Mouse (Mus musculus): Measurements from ENCODE around the gene Mrap. TPM values are rescaled to one million over a fixed set of nuclear protein-coding genes. Genes with fewer than 3 reads are reported as not detected.

Mrap gene
- total RNA-seq, 2 experiments from 2014 or later, result 16.5 to 18.8 TPM

DNA sequence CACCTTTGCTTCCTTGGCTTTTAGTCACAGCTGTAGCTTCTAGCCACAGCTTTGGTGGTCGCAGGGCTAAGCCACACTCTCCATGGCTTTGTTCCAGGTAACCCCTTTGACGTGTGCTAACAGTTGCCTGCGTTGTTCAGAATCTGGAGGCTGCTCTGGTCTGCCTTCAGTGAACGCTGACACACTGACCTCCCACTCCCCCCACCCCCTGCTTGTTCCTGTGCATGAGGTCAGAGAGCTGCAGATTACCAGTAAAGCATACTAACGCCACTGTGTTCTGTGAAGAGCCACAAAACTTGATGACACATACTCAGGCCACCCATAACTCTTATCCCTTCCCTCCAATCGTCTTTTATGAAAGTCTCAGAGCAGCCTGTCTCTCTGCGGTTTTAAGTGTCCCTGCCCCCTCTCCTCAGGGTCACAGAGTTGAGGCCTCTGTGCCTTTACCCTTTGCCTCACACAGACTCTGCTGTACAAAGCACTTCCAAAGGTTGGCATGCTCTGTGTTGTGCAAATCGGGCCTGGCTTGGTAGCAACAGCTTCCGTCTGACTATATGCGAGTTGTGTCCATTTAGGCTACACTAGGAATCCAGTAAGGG, 1.2 kb upstream of the Mrap start:
- intact Hi-C loops (cut with DNase I), result no loop called here
- no peak for DNase-seq

GRCm38 (mm10) chr16:90747143-90747542, 9.1 kb downstream of the Mrap start:
- peak; percentile 36 to 37 for DNase-seq

GRCm38 (mm10) chr16:90748169-90748568, 10.2 kb downstream of the Mrap start:
- intact Hi-C loops (cut with DNase I), result loop anchor here (5.0 kb wide), 1 partner anchor 174 kb away; no protein-coding TSS in a partner anchor

More at GRCm38 (mm10) chr16:90747143-90747542, 9.1 kb downstream of the Mrap start:
- intact Hi-C loops (cut with DNase I), result loop anchor here (5.0 kb wide), 1 partner anchor 175 kb away; no protein-coding TSS in a partner anchor

DNA sequence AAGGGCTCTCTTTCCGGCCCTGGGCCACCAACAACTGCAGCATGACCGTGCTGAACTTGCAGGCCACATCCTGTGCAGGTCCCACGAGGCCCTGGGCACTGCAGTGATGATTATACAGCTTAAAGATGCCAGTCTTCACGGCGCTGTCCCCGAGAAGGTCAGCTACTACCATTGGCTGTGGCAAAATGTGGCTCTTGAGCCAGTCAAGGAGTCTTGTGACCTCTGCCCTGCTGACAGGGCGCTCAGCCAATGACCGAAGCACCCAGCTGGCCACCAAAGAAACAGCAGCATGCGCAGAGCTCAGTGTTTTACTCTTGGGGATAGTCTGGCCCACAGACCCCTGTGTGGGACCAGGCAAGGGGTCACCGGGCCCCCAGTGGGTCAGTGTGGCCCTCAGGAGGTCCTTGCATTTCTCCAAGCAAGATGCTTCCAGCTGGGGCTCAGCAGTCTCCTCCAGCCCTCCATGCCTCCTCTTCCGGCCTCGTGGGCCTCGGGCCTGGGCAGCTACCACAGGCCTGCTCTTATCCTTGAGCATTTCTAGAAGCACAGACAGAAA, 15.5 kb downstream of the Mrap start:
- DNase-seq, result no peak
- intact Hi-C loops (cut with DNase I), result no loop called here

More at GRCm38 (mm10) chr16:90748169-90748568, 10.2 kb downstream of the Mrap start:
- DNase-seq, result no peak

GRCm38 (mm10) chr16:90759335-90759734, 21.3 kb downstream of the Mrap start:
- intact Hi-C loops (cut with DNase I), result no loop called here
- no peak for DNase-seq

DNA sequence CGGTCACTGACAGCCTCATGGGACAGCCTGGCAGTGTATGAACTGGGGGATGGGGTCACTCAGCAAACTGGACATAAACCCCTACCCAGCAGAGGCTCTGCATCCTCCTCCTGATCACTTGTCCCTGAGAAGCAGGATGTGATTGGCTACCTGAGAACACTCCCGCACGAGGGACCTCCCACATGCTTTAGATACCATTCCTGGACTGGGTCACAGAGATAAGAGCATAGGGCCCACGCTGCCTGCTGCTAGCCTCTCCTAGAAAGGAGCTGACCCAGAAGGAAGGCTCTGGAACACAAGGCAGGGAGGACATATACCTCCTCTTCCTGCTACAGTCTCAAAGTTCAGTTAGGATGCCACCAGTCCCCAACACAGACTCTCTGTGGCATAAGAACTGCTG, 22.5 kb downstream of the Mrap start:
- intact Hi-C loops (cut with DNase I), result no loop called here
- DNase-seq, result no peak

GRCm38 (mm10) chr16:90765195-90765877, 27.3 kb downstream of the Mrap start:
- DNase-seq, result no peak
- intact Hi-C loops (cut with DNase I), result no loop called here

GRCm38 (mm10) chr16:90766919-90767454, 29.0 kb downstream of the Mrap start:
- intact Hi-C loops (cut with DNase I), result no loop called here

GRCm38 (mm10) chr16:90774216-90774615, 36.2 kb downstream of the Mrap start:
- no peak for DNase-seq
- intact Hi-C loops (cut with DNase I), result no loop called here

More at GRCm38 (mm10) chr16:90766919-90767454, 29.0 kb downstream of the Mrap start:
- DNase-seq, result no peak

DNA sequence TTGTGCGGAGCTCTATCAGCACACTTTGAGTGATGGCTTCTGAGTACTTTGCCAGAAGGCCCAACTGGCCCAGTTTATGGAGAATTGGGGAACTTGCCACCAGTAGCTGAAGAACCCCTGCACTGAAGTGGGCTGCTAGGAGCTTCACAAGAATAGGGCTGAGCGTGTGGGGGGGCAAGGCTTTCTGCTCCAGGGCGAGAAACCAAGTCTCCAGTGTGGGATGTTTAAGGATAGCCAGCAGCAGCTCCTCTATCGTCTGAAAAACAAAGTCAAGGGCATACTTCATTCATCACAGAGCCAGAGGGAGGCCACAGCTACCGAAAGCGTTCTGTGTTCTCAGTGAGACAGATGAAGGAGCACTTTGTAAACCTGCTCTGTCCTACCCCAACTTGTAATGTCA, 36.6 kb downstream of the Mrap start:
- DNase-seq, result no peak
- intact Hi-C loops (cut with DNase I), result no loop called here

- intact Hi-C loops (cut with DNase I), result no loop called here
- DNase-seq, result peak in 1 of 2 experiments; percentile 23
These were observed 38.0 kb downstream of the Mrap start for GRCm38 (mm10) chr16:90775946-90776520.

GRCm38 (mm10) chr16:90779783-90780182, 41.8 kb downstream of the Mrap start:
- DNase-seq, result no peak
- intact Hi-C loops (cut with DNase I), result no loop called here

DNA sequence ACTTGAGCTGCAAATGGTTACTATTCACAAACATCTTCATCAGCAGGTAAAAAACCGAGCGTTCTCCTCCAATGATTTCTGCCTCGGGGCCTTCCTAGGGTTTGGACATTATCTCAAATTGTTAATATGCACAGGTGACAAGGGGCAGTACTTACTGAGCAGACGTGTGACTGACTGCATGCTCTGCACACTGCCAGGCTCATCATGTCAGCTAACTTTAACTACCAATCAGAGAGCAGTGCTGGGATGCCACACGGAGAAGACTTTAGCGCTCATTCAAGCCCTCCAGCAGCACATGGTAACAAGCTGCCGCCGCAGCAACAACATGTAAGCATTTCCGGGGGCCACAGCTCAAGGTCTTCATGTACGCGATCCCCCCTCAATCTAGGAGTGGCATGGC, 45.3 kb downstream of the Mrap start:
- intact Hi-C loops (cut with DNase I), result no loop called here
- no peak for DNase-seq

DNA sequence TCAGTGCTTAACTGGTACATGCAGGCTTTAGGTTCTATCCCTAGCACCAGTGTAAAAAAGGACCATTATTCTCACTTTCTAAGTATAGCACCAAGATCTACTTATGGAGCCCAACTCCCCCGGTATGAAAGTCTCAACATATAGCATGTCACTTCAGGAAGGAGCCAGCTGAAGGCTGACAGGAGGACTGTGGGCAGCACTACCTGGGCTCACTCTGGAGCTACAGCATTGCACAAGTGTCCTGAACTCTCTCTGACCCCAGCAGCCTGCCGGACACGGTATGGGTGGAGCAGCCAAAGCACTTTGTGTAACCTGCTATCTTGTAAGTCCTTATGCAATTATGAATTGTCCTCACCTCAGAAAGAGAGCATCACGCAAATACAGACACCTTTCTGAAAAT, 47.2 kb downstream of the Mrap start:
- no peak for DNase-seq
- intact Hi-C loops (cut with DNase I), result no loop called here

- no peak for DNase-seq
- intact Hi-C loops (cut with DNase I), result no loop called here
These were observed 50.6 kb downstream of the Mrap start for GRCm38 (mm10) chr16:90788580-90788979.

GRCm38 (mm10) chr16:90790946-90791345, 52.9 kb downstream of the Mrap start:
- intact Hi-C loops (cut with DNase I), result no loop called here
- no peak for DNase-seq

GRCm38 (mm10) chr16:90792066-90792465, 54.1 kb downstream of the Mrap start:
- no peak for DNase-seq
- intact Hi-C loops (cut with DNase I), result no loop called here

DNA sequence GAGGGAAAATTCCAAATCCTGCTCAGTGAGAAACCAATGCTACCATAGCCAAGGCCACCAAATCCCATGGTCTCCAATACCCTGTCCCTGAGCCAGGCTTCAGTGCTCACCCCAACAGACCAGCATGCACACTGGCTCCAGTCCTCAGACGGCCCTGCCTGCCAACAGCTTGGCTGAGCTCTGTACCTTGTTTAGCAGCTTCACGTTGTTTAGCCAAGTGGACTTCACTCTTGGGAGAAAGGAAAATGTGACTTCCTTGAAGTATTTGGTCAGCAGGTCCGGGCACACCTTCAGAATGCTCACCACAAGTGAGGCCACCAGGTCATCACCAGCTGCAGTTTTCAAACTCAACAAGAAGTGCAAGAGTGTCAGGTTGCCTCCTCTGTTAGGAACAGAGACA, 54.5 kb downstream of the Mrap start:
- intact Hi-C loops (cut with DNase I), result no loop called here

GRCm38 (mm10) chr16:90794708-90795107, 56.7 kb downstream of the Mrap start:
- intact Hi-C loops (cut with DNase I), result no loop called here
- DNase-seq, result no peak

More for the DNA sequence above, 54.5 kb downstream of the Mrap start:
- DNase-seq, result no peak

DNA sequence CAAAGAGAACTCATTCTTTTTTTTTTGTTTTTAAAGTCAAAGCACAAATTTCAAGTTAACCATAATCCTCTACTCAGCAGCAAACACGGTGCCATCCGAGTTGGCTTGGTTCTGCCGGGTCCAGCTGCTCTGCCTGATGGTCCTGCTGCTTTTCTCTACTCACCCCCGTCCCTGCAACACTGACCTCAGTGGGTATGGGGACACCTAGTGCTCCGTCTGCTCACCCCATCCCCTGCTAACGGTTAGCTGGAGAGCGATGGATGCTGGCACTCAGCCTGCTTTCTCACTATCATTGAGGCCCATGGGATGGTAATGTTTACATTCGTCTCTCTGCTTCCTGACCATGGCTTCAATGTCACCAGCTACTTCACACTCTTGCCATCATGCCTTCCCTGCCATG, 60.4 kb downstream of the Mrap start:
- intact Hi-C loops (cut with DNase I), result no loop called here
- no peak for DNase-seq

DNA sequence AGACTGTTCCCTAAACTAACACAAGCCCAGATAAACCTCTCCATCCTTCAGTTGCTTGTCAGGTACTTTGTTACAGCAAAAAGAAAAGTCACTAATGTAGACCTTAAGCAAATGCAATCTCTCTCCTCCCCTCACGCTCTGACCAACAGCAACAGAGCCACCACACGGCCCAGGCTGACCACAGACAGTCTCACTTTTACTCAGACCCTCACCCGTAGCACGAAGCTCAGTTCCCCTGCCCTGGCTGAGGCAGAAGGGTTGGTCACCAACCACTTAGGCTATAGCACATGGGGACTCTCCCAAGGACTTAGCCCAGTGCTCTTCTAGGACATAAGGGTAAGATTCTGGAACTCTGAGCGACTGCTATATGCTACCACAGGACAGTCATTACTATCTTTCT, 60.8 kb downstream of the Mrap start:
- intact Hi-C loops (cut with DNase I), result no loop called here

More for the DNA sequence above, 60.8 kb downstream of the Mrap start:
- DNase-seq, result no peak

Data from heart, postnatal 14 days (tissue).